Mouse (Mus musculus): ENCODE results near the gene Olfr1449. TPM values are rescaled to one million over a fixed set of nuclear protein-coding genes. Genes with fewer than 3 reads are reported as not detected.
"Not testable (repeated sequence)": the region's sequence is repeated elsewhere in the genome, so short reads cannot be mapped to it uniquely, and the experiment has no call there.

Olfr1449 gene
- not detected in 2 replicates for polyA plus RNA-seq (2014; fragmentation: Nextera tagmentation; extraction: Ambion mirVana)

DNA sequence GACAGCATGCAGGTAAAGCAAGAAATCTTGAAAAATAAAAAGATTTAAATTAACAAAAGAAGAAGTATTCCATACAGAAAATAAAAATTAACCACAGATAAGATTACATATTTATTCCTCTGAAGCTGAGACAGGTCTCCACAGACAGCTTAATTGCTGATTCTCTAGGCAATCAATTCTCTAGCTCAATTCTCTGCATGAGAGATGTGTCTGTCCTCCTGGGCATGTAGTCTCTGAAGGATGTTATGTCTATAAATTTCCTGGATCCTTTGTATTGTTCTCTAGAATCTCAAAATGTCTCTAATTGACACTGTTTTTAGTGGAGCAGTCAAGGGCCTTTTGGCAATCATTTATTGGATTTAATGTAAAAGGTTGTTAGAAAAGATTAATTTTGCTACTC, at the start of gene Olfr1449:
Gene Olfr1449, plus strand, starts transcription at position 301 of the 400 bp plus-strand sequence.
- Histone ChIP-seq H3K36me3 (ENCODE audit: control insufficient read depth, insufficient read depth, low read length) (no peaks in the 10 kb centered on the region), H3K9ac (ENCODE audit: low read depth, low read length) (no peak within 1 kb of the TSS), H3K4me3 (ENCODE audit: low read depth, low read length) (no peak within 1 kb of the TSS), H3K4me1 (replicated peaks; ENCODE audit: control insufficient read depth, insufficient read depth, low read length) (no peaks in the 10 kb centered on the region), H3K27me3 (ENCODE audit: control insufficient read depth, insufficient read depth, low read length) (no peaks in the 10 kb centered on the region), H3K4me2 (replicated peaks; ENCODE audit: low read depth, low read length) (no peak within 1 kb of the TSS), H3K27ac (ENCODE audit: low read depth, low read length) (no peak within 1 kb of the TSS), H3K9me3 (ENCODE audit: control insufficient read depth, low read length) (no peaks in the 10 kb centered on the region)
- ATAC-seq (ENCODE audit: low FRiP score) (no peak), DNase-seq (ENCODE audit: low spot score) (no peak)

DNA sequence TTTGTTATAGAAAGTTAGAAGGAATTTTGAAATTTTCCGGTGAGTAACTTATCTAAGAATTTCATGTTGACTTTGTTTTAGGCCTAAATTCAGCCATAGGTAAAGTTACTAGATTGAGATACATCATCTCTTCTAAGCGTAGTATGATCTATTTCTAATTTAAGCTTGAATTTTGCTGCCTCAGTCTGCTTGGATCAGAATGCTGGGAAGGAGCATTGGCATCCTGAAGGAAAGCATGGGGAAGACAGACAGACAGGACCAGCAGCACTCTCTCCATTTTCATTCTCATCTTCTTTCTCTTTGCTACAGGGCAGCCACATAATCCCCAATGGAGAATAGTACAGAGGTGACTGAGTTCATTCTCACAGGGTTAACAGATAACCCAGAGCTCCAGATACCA, 47.1 kb upstream of the Olfr1449 start, which contains the start of gene Olfr1445:
Gene Olfr1445, plus strand, starts transcription at position 301 of the 400 bp plus-strand sequence.
- Histone ChIP-seq H3K4me1 (replicated peaks; ENCODE audit: control insufficient read depth, insufficient read depth, low read length) (no peaks in the 10 kb centered on the region), H3K36me3 (ENCODE audit: control insufficient read depth, insufficient read depth, low read length) (no peaks in the 10 kb centered on the region), H3K9ac (ENCODE audit: low read depth, low read length) (no peak within 1 kb of the TSS), H3K9me3 (ENCODE audit: control insufficient read depth, low read length) (no peaks in the 10 kb centered on the region), H3K4me3 (ENCODE audit: low read depth, low read length) (no peak within 1 kb of the TSS), H3K4me2 (replicated peaks; ENCODE audit: low read depth, low read length) (no peak within 1 kb of the TSS), H3K27ac (ENCODE audit: low read depth, low read length) (no peak within 1 kb of the TSS), H3K27me3 (ENCODE audit: control insufficient read depth, insufficient read depth, low read length) (no peaks in the 10 kb centered on the region)
- DNase-seq (ENCODE audit: low spot score) = no peak
- ATAC-seq (ENCODE audit: low FRiP score) = no peak
- WGBS = 86% methylated on average over 2 of the region's 2 CpGs

DNA sequence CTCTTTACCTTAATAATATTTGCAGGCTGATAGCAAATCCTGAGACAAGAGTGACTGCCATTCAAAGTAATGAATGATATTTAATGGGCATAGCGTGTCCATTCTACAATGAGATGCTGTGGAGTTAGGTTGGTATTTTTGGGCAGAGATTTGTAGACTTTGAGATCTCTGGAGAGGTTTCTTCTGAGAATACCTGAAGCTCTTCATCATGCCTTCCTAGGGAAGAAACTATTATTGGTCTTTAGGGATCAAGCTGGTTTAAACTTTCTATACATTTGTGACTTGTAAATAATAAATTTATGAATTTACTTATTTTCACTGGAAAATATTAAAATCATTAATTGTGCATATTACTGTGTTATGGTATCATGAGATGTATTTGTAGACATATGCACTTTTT, 37.2 kb upstream of the Olfr1449 start, which contains the start of gene Olfr1446:
Gene Olfr1446, minus strand, starts transcription at position 101 of the 400 bp plus-strand sequence.
- Histone ChIP-seq H3K9me3 (ENCODE audit: control insufficient read depth, low read length) (no peaks in the 10 kb centered on the region), H3K27me3 (ENCODE audit: control insufficient read depth, insufficient read depth, low read length) (no peaks in the 10 kb centered on the region), H3K4me3 (ENCODE audit: low read depth, low read length) (no peak within 1 kb of the TSS), H3K9ac (ENCODE audit: low read depth, low read length) (no peak within 1 kb of the TSS), H3K4me2 (replicated peaks; ENCODE audit: low read depth, low read length) (no peak within 1 kb of the TSS), H3K36me3 (ENCODE audit: control insufficient read depth, insufficient read depth, low read length) (no peaks in the 10 kb centered on the region), H3K27ac (ENCODE audit: low read depth, low read length) (no peak within 1 kb of the TSS), H3K4me1 (replicated peaks; ENCODE audit: control insufficient read depth, insufficient read depth, low read length) (no peaks in the 10 kb centered on the region)
- 86% methylated on average over 1 of the region's 1 CpGs for WGBS
- no peak for ATAC-seq (ENCODE audit: low FRiP score)
- no peak for DNase-seq (ENCODE audit: low spot score)

DNA sequence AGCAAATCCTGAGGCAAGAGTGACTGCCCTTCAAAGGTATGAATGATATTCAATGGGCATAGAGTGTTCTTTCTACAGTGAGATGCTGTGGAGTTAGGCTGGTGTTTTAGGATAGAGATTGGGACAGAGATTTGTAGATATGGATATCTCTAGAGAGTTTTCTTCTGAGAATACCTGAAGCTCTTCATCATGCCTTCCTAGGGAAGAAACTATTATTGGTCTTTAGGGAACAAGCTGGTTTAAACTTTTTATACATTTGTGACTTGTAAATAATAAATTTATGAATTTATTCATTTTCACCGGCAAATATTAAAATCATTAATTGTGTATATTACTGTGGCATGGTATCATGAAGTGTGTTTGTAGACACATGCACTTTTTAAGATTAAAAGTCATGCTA, 27.0 kb upstream of the Olfr1449 start, which contains the start of gene Olfr1447:
Gene Olfr1447, minus strand, starts transcription at position 101 of the 400 bp plus-strand sequence.
- Histone ChIP-seq H3K9ac (ENCODE audit: low read depth, low read length) (no peak within 1 kb of the TSS), H3K4me2 (replicated peaks; ENCODE audit: low read depth, low read length) (no peak within 1 kb of the TSS), H3K36me3 (ENCODE audit: control insufficient read depth, insufficient read depth, low read length) (no peaks in the 10 kb centered on the region), H3K27ac (ENCODE audit: low read depth, low read length) (no peak within 1 kb of the TSS), H3K9me3 (ENCODE audit: control insufficient read depth, low read length) (no peaks in the 10 kb centered on the region), H3K27me3 (ENCODE audit: control insufficient read depth, insufficient read depth, low read length) (no peaks in the 10 kb centered on the region), H3K4me1 (replicated peaks; ENCODE audit: control insufficient read depth, insufficient read depth, low read length) (no peaks in the 10 kb centered on the region), H3K4me3 (ENCODE audit: low read depth, low read length) (no peak within 1 kb of the TSS)
- DNase-seq (ENCODE audit: low spot score) = no peak
- 86% methylated on average over 1 of the region's 1 CpGs for WGBS
- ATAC-seq (ENCODE audit: low FRiP score) = no peak

DNA sequence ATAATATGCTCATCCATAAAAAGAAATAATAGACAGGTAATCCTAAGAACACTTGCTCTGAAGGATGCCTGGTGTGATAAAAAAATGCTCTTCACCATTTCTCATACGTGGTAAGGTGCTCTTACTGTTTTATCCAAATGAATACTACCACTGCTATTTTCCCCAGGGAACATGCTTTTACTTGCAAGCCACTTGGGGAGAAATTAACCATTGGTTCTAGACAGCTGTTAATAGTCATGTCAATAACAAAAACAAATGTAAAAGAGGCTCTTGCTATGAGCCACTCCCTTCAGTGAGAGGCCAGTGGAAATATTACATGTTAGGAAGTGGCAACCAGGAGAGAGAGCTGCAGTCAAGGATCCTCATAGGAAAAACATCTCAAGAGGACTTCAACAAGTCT, 6.3 kb upstream of the Olfr1449 start, which contains the start of gene Olfr1448:
Gene Olfr1448, minus strand, starts transcription at position 101 of the 400 bp plus-strand sequence.
- no peak for DNase-seq (ENCODE audit: low spot score)
- Histone ChIP-seq H3K4me2 (replicated peaks; ENCODE audit: low read depth, low read length) (no peak within 1 kb of the TSS), H3K36me3 (ENCODE audit: control insufficient read depth, insufficient read depth, low read length) (no peaks in the 10 kb centered on the region), H3K4me1 (replicated peaks; ENCODE audit: control insufficient read depth, insufficient read depth, low read length) (no peaks in the 10 kb centered on the region), H3K4me3 (ENCODE audit: low read depth, low read length) (no peak within 1 kb of the TSS), H3K27me3 (ENCODE audit: control insufficient read depth, insufficient read depth, low read length) (no peaks in the 10 kb centered on the region), H3K9me3 (ENCODE audit: control insufficient read depth, low read length) (no peaks in the 10 kb centered on the region; the same call in 1 of the 2 replicates), H3K27ac (ENCODE audit: low read depth, low read length) (no peak within 1 kb of the TSS), H3K9ac (ENCODE audit: low read depth, low read length) (no peak within 1 kb of the TSS)
- 77% methylated on average over 1 of the region's 1 CpGs for WGBS
- no peak for ATAC-seq (ENCODE audit: low FRiP score)

DNA sequence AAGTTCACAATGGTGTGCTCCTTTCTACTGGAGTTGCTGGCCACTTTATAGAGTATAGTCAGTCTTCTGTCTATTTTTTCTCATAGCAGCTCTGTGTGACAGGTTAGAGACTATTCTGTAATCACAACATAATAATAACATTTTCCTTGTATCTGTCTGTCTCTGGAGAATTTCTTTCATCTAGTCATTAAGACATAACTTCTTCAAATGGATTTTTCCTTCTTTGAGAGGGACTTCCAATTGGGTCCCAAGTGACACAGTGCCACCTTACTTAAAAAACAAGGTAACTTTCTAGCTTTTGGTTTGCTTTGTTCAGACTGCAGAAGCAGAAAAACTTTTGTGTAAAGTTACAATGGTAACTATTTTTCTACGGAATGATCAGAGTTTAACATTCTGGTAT, 19.3 kb downstream of the Olfr1449 start, which contains the start of gene Olfr1450:
Gene Olfr1450, plus strand, starts transcription at position 301 of the 400 bp plus-strand sequence.
- WGBS = 94% methylated on average over 1 of the region's 1 CpGs

DNA sequence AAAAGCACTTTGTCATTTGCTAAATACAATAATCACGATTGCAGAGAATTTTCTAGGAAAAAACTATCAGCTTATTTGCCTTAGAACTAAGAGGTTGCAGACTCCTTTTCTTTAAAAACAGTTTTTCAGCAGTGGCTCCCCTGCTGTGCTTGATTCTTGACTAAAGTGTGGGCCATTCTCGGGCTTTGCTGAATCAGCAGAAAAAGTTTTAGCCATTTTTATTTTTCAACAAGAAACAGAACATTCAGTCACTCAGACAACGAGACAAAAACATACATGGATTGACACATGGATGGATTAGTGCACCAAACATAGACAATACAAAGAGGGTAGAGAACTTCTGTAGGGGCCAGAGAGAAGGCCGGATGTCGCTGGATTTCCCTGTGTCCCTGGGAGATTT, 39.4 kb downstream of the Olfr1449 start:
- not testable (repeated sequence) for H3K4me1 ChIP-seq (replicated peaks; ENCODE audit: control insufficient read depth, insufficient read depth, low read length); H3K36me3 ChIP-seq (ENCODE audit: control insufficient read depth, insufficient read depth, low read length); H3K4me3 ChIP-seq (ENCODE audit: low read depth, low read length); H3K27ac ChIP-seq (ENCODE audit: low read depth, low read length); H3K4me2 ChIP-seq (replicated peaks; ENCODE audit: low read depth, low read length); H3K27me3 ChIP-seq (ENCODE audit: control insufficient read depth, insufficient read depth, low read length); DNase-seq (ENCODE audit: low spot score); H3K9me3 ChIP-seq (ENCODE audit: control insufficient read depth, low read length); ATAC-seq (ENCODE audit: low FRiP score); H3K9ac ChIP-seq (ENCODE audit: low read depth, low read length)
- 81% methylated on average over 5 of the region's 5 CpGs for WGBS

More for the DNA sequence above, 19.3 kb downstream of the Olfr1449 start, which contains the start of gene Olfr1450:
- Histone ChIP-seq H3K4me3 (ENCODE audit: low read depth, low read length) (no peak within 1 kb of the TSS), H3K9ac (ENCODE audit: low read depth, low read length) (no peak within 1 kb of the TSS), H3K27ac (ENCODE audit: low read depth, low read length) (no peak within 1 kb of the TSS), H3K4me2 (replicated peaks; ENCODE audit: low read depth, low read length) (no peak within 1 kb of the TSS), H3K27me3 (ENCODE audit: control insufficient read depth, insufficient read depth, low read length) (no peaks in the 10 kb centered on the region), H3K9me3 (ENCODE audit: control insufficient read depth, low read length) (peaks cover 4% of the 10 kb centered on the region; the same call in 1 of the 2 replicates), H3K36me3 (ENCODE audit: control insufficient read depth, insufficient read depth, low read length) (no peaks in the 10 kb centered on the region), H3K4me1 (replicated peaks; ENCODE audit: control insufficient read depth, insufficient read depth, low read length) (no peaks in the 10 kb centered on the region)
- DNase-seq (ENCODE audit: low spot score) (no peak), ATAC-seq (ENCODE audit: low FRiP score) (no peak)

Other genes starting within 250 kb of the Olfr1449 start
- gene Keg1, start 235.1 kb upstream of the Olfr1449 start, polyA plus RNA-seq (2014; fragmentation: Nextera tagmentation; extraction: Ambion mirVana) = not detected in 2 replicates
- 1.1 and 1.2 TPM in 2 replicates for gene Cntf, start 165.2 kb upstream of the Olfr1449 start, polyA plus RNA-seq (2014; fragmentation: Nextera tagmentation; extraction: Ambion mirVana)
- gene Zfp91, start 134.7 kb upstream of the Olfr1449 start, polyA plus RNA-seq (2014; fragmentation: Nextera tagmentation; extraction: Ambion mirVana) = 12.2 and 15.8 TPM in 2 replicates
- 1.4 TPM in 2 replicates for gene Lpxn, start 134.6 kb upstream of the Olfr1449 start, polyA plus RNA-seq (2014; fragmentation: Nextera tagmentation; extraction: Ambion mirVana)
- not detected in 2 replicates for gene Gm5244, start 84.2 kb upstream of the Olfr1449 start, polyA plus RNA-seq (2014; fragmentation: Nextera tagmentation; extraction: Ambion mirVana)
- gene Olfr1444, start 73.6 kb upstream of the Olfr1449 start, polyA plus RNA-seq (2014; fragmentation: Nextera tagmentation; extraction: Ambion mirVana) = not detected in 2 replicates
- gene Olfr1445, start 47.0 kb upstream of the Olfr1449 start, polyA plus RNA-seq (2014; fragmentation: Nextera tagmentation; extraction: Ambion mirVana) = not detected in 2 replicates
- not detected in 2 replicates for gene Olfr1446, start 37.3 kb upstream of the Olfr1449 start, polyA plus RNA-seq (2014; fragmentation: Nextera tagmentation; extraction: Ambion mirVana)
- gene Olfr1447, start 27.1 kb upstream of the Olfr1449 start, polyA plus RNA-seq (2014; fragmentation: Nextera tagmentation; extraction: Ambion mirVana) = not detected in 2 replicates
- gene Olfr1448, start 6.4 kb upstream of the Olfr1449 start, polyA plus RNA-seq (2014; fragmentation: Nextera tagmentation; extraction: Ambion mirVana) = not detected in 2 replicates
- gene Olfr1450, start 19.4 kb downstream of the Olfr1449 start, polyA plus RNA-seq (2014; fragmentation: Nextera tagmentation; extraction: Ambion mirVana) = not detected in 2 replicates
- gene Olfr1451, start 64.2 kb downstream of the Olfr1449 start, polyA plus RNA-seq (2014; fragmentation: Nextera tagmentation; extraction: Ambion mirVana) = not detected in 2 replicates
- gene Olfr1453, start 97.5 kb downstream of the Olfr1449 start, polyA plus RNA-seq (2014; fragmentation: Nextera tagmentation; extraction: Ambion mirVana) = not detected in 2 replicates
- not detected in 2 replicates for gene Olfr1454, start 129.8 kb downstream of the Olfr1449 start, polyA plus RNA-seq (2014; fragmentation: Nextera tagmentation; extraction: Ambion mirVana)
- gene Olfr1457, start 167.1 kb downstream of the Olfr1449 start, polyA plus RNA-seq (2014; fragmentation: Nextera tagmentation; extraction: Ambion mirVana) = not detected in 2 replicates
- not detected in 2 replicates for gene Olfr1458, start 175.9 kb downstream of the Olfr1449 start, polyA plus RNA-seq (2014; fragmentation: Nextera tagmentation; extraction: Ambion mirVana)
- gene Olfr1459, start 218.7 kb downstream of the Olfr1449 start, polyA plus RNA-seq (2014; fragmentation: Nextera tagmentation; extraction: Ambion mirVana) = 0.02 TPM in 1 of 2 replicates, not detected in the other
- not detected in 2 replicates for gene Olfr1461, start 232.2 kb downstream of the Olfr1449 start, polyA plus RNA-seq (2014; fragmentation: Nextera tagmentation; extraction: Ambion mirVana)

All from hindbrain, embryonic 11.5 days (tissue).